Mouse (Mus musculus) ES-E14 (cell line): ENCODE data around the gene Ppm1h.

Experiments used
- CHD2 ChIP-seq: IDR thresholded peaks from 2 replicates; pipeline ENCODE4 v1.6.1; 2014; ENCODE audit warnings: mild to moderate bottlenecking, low read depth, low read length, inconsistent platforms
- HCFC1 ChIP-seq: IDR thresholded peaks from 2 replicates; pipeline ENCODE4 v1.6.1; 2012; ENCODE audit warnings: low read length, inconsistent platforms, borderline replicate concordance; ENCODE audit not compliant: insufficient read depth
- ZC3H11A ChIP-seq: IDR thresholded peaks from 2 replicates; pipeline ENCODE4 v1.6.1; 2012; ENCODE audit warnings: low read depth, mild to moderate bottlenecking, inconsistent platforms, low read length, borderline replicate concordance

DNA sequence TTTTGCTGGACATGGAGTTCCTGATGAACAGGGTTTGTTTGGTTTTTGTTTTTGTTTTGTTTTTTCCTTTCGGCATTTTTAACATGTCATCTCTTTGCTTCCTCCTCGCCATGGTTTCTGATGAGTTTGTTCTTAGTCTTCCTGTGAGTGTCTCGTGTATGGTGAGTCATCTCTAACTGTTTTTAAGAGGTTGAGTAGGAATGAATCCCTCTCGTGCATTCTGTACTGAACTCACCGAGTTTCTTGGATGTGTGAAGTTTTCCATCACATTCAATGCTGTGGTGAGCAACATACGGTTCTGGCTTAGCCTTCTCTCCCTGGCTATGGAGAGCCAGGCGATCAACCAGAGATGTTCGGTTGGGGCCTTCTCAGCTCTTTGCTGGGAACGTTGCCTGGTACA is 275.0 kb downstream of the Ppm1h start:
- TF ChIP-seq CHD2: no peak
- TF ChIP-seq ZC3H11A: no peak
- TF ChIP-seq HCFC1: no peak
